Mouse (Mus musculus): ENCODE results near the gene Ccdc170. TPM values are rescaled to one million over a fixed set of nuclear protein-coding genes. Genes with fewer than 3 reads are reported as not detected.
"Not testable (repeated sequence)": the region's sequence is repeated elsewhere in the genome, so short reads cannot be mapped to it uniquely, and the experiment has no call there.

Gene Ccdc170
- 0.19 TPM in 1 of 3 replicates, not detected in the others for total RNA-seq (2017)

- no peak for ATAC-seq (replicated peaks; ENCODE audit: insufficient number of reproducible peaks, low FRiP score, low TSS enrichment, poor library complexity, severe bottlenecking)
Observed at GRCm38 (mm10) chr10:4482355-4482754, at the start of gene Ccdc170. Ccdc170 (plus strand) TSS chr10:4482502.

- ATAC-seq (replicated peaks; ENCODE audit: insufficient number of reproducible peaks, low FRiP score, low TSS enrichment, poor library complexity, severe bottlenecking), result no peak
Observed at GRCm38 (mm10) chr10:4432996-4433755, 49.1 kb upstream of the Ccdc170 start.

DNA sequence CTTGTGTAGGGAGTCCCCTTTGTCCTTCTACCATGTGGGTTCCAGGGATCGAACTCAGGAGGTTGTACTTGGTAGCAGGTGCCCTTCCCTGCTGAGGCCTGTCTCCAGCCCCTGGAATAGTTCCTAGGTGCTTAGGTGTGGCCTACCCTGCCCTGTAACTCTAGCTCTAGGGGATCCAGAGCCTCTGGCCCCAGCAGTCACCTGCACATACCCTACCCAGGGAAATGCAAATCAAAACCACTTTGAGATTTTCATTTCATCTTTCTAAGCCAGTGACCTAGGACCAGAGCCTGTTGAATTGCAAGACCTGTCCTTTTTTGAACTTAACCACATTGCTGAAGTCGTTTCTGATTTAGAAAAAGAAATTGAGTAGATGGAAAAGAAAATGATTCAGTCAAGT is 48.4 kb upstream of the Ccdc170 start:
- not testable (repeated sequence) for ATAC-seq (replicated peaks; ENCODE audit: insufficient number of reproducible peaks, low FRiP score, low TSS enrichment, poor library complexity, severe bottlenecking)

GRCm38 (mm10) chr10:4435416-4435815 is 46.9 kb upstream of the Ccdc170 start:
- ATAC-seq (replicated peaks; ENCODE audit: insufficient number of reproducible peaks, low FRiP score, low TSS enrichment, poor library complexity, severe bottlenecking), result no peak

GRCm38 (mm10) chr10:4456409-4456808 is 25.9 kb upstream of the Ccdc170 start:
- peak; percentile 43; the same call in 1 of the 2 replicates for ATAC-seq (replicated peaks; ENCODE audit: insufficient number of reproducible peaks, low FRiP score, low TSS enrichment, poor library complexity, severe bottlenecking)

DNA sequence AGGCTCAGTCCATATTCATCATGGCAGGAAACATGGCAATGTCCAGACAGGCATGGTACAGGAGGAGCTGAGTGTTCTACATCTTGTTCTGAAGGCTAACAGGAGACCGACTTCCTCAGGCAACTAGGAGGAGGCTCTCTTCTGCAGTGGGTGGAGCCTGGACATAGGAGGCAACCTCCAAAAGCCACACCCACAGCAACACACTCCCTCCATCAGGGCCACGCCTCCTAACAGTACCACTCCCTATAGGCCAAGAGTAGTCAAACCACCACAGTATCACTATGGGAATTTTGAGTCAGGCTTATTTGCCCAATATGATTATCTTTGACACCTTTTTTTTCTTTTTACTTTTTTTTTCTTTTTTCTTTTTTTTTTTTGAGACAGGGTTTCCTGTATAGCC is 22.1 kb upstream of the Ccdc170 start:
- no peak for ATAC-seq (replicated peaks; ENCODE audit: insufficient number of reproducible peaks, low FRiP score, low TSS enrichment, poor library complexity, severe bottlenecking)

DNA sequence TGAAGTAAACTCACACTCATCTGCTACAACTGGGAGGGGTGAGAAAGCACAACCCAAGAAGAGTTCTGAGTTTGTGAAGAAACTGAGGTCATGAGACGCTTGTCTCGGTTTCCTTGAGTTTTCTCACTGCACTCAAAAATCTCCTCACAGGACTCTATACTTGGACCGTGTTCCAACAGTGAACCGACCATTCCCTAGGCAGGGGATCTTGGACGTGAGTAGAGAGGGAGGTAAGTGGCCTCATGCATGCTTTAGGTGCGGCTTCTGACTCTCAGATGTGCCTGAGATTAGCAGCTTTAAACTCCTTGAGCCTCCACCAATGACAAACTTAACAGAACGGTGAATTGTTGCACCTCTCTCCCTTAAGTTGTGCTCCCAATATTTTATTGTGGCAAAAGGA is 16.5 kb upstream of the Ccdc170 start:
- no peak for ATAC-seq (replicated peaks; ENCODE audit: insufficient number of reproducible peaks, low FRiP score, low TSS enrichment, poor library complexity, severe bottlenecking)

GRCm38 (mm10) chr10:4469406-4469805 is 12.9 kb upstream of the Ccdc170 start:
- ATAC-seq (replicated peaks; ENCODE audit: insufficient number of reproducible peaks, low FRiP score, low TSS enrichment, poor library complexity, severe bottlenecking), result no peak

GRCm38 (mm10) chr10:4473591-4473993 is 8.7 kb upstream of the Ccdc170 start:
- ATAC-seq (replicated peaks; ENCODE audit: insufficient number of reproducible peaks, low FRiP score, low TSS enrichment, poor library complexity, severe bottlenecking), result no peak

DNA sequence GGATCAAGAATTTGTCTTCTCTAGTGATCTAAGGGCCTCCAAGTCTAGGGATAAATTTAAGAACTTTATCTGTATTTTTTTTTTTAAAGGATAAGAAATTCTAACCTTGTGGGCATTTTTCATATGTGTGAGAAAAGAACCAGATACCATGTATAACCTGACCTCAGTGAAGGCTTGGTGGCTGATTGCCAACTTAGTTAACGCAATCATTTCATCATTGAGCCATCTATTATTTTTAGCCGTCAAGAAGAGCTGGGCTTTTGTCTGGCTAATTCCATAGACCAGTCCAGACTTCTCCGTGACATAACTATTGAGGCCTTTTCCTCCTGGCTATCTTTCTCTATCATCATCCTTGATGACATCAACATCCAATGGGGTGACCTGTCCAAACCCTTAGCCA is 6.9 kb upstream of the Ccdc170 start:
- ATAC-seq (replicated peaks; ENCODE audit: insufficient number of reproducible peaks, low FRiP score, low TSS enrichment, poor library complexity, severe bottlenecking), result no peak

GRCm38 (mm10) chr10:4476604-4477003 is 5.7 kb upstream of the Ccdc170 start:
- ATAC-seq (replicated peaks; ENCODE audit: insufficient number of reproducible peaks, low FRiP score, low TSS enrichment, poor library complexity, severe bottlenecking), result no peak

DNA sequence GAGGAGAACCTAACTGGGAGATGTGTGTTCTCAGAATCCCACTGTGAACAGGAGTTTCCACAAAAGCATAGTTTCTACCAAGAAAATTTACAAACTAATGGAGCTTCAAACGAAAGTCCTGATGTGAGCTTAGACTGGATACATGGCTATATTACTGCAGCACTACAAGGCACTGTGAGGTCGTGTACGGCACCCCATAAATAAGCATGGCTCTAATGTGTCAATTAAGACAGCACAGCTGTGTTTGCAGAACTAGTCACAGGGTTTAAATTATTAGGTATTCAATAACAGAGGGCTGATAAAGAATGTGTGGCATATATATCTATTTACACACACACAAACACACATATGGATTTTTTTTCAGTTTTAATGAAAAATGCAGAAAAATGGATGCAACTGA is 1.4 kb upstream of the Ccdc170 start:
- no peak for ATAC-seq (replicated peaks; ENCODE audit: insufficient number of reproducible peaks, low FRiP score, low TSS enrichment, poor library complexity, severe bottlenecking)

- ATAC-seq (replicated peaks; ENCODE audit: insufficient number of reproducible peaks, low FRiP score, low TSS enrichment, poor library complexity, severe bottlenecking), result no peak
Observed at GRCm38 (mm10) chr10:4481695-4482094, 607 bp upstream of the Ccdc170 start.

- ATAC-seq (replicated peaks; ENCODE audit: insufficient number of reproducible peaks, low FRiP score, low TSS enrichment, poor library complexity, severe bottlenecking), result no peak
Observed at GRCm38 (mm10) chr10:4483848-4484247, 1.5 kb downstream of the Ccdc170 start.

GRCm38 (mm10) chr10:4484986-4485385 is 2.7 kb downstream of the Ccdc170 start:
- ATAC-seq (replicated peaks; ENCODE audit: insufficient number of reproducible peaks, low FRiP score, low TSS enrichment, poor library complexity, severe bottlenecking), result no peak

DNA sequence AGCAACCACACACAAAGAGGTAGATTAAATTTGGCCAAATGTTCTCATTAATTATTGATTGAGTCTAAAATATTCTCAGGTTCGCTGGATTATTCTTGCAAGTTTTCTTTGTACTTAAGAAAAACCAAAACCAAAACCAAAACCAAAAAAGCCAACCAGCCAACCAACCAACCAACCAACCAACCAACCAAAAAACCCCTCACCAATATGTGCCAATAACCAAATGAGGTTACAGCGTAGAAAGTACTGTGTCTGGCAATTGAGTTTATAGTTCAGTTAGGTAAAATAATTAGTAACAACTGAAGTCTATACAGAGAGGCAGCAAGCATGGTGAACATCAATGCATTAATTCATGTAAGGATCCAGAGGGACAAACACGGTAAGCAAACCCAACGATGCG is 7.6 kb downstream of the Ccdc170 start:
- no peak for ATAC-seq (replicated peaks; ENCODE audit: insufficient number of reproducible peaks, low FRiP score, low TSS enrichment, poor library complexity, severe bottlenecking)

DNA sequence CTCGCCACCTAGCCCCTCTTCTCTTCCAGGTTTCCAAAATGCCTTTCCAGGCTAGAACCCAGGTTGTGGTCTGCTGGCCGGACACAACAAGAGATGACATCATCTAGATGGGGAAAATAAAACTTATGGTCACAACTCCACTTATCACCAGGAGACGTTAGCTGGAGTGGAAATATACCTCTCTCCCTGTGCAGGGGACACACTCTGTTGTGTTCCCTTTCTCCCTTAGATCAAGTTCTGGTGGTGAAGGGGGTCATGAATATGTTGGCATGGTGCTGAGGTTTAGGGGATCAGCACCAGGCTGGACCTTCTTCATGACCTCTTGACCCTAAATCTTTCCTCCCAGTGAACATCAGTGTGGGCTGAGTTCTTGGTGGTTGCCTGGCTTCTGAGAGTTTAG is 9.0 kb downstream of the Ccdc170 start:
- ATAC-seq (replicated peaks; ENCODE audit: insufficient number of reproducible peaks, low FRiP score, low TSS enrichment, poor library complexity, severe bottlenecking), result no peak

DNA sequence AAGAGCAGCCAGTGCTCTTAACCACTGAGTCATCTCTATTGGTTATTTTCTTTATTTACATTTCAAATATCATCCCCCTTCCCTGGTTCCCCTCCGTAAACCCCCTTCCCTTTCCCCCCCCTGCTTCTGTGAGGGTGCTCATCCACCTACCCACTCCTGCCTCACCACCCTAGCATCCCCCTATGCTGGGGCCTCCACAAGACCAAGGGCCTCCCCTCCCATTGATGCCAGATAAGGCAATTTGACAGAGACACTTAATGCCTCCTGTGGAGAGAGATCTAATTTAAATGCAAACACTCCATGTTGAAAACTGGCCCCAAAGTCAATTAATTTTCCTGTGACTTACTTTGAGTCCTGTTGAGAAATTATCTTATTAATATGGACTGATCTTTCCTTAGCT is 9.7 kb downstream of the Ccdc170 start:
- no peak for ATAC-seq (replicated peaks; ENCODE audit: insufficient number of reproducible peaks, low FRiP score, low TSS enrichment, poor library complexity, severe bottlenecking)

- no peak for ATAC-seq (replicated peaks; ENCODE audit: insufficient number of reproducible peaks, low FRiP score, low TSS enrichment, poor library complexity, severe bottlenecking)
Observed at GRCm38 (mm10) chr10:4492909-4493308, 10.6 kb downstream of the Ccdc170 start.

- no peak for ATAC-seq (replicated peaks; ENCODE audit: insufficient number of reproducible peaks, low FRiP score, low TSS enrichment, poor library complexity, severe bottlenecking)
Observed at GRCm38 (mm10) chr10:4503251-4503650, 20.9 kb downstream of the Ccdc170 start.

DNA sequence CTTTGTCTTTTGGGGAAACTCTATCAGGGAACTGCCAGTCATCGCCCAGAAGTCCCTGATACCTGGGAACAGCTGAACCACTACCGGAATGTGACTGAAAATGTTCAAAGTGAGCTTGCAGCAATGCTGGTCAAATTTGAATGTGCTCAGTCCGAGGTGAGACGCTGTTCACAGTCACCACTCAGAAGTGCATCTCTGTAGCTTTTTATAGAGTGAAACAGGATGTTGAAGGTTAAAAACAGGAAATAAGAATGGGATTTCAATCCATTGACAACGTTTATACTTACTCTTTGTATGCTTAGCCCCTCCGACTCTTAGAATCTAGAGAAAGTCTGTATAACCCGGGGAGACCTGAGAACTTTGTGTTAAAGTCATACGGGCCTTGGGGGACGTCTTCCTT is 30.4 kb downstream of the Ccdc170 start:
- no peak for ATAC-seq (replicated peaks; ENCODE audit: insufficient number of reproducible peaks, low FRiP score, low TSS enrichment, poor library complexity, severe bottlenecking)
